Mouse (Mus musculus) megakaryocyte, embryonic 14.5 days (primary cell): ENCODE data around the gene Fcrl5. TPM values are rescaled to one million over a fixed set of nuclear protein-coding genes. Genes with fewer than 3 reads are reported as not detected.
A peak's percentile ranks its signal among the peaks of the same experiment; 100 is the strongest.

Source experiments
- H3K27me3 ChIP-seq: replicated peaks from 2 replicates; pipeline ENCODE3; 2012; ENCODE audit warnings: inconsistent platforms
- H3K36me3 ChIP-seq: replicated peaks from 2 replicates; pipeline ENCODE3; 2012; ENCODE audit warnings: low read length, inconsistent platforms, mixed read lengths
- H3K4me1 ChIP-seq: 2 replicates; pipeline ENCODE4 v1.6.1; 2012; ENCODE audit warnings: inconsistent platforms
- H3K4me3 ChIP-seq: replicated peaks from 2 replicates; pipeline ENCODE3; 2012; ENCODE audit warnings: moderate library complexity, mild to moderate bottlenecking, inconsistent platforms
- H3K9me3 ChIP-seq: 2 replicates; pipeline ENCODE4 v1.6.1; 2012; ENCODE audit warnings: inconsistent platforms
- FLI1 ChIP-seq: IDR thresholded peaks from 2 replicates; pipeline ENCODE4 v1.6.1; 2012; ENCODE audit warnings: low read length, inconsistent platforms, mixed read lengths
- GATA1 ChIP-seq: IDR thresholded peaks from 3 replicates; pipeline ENCODE4 v1.6.1; 2012; ENCODE audit warnings: mixed read lengths, low read length, inconsistent platforms, borderline replicate concordance
- polyA plus RNA-seq: library from polyadenylated mRNA; stranded (reverse); fragments of >175 nt; gene quantifications from 2 replicates; pipeline ENCODE4 v1.2.3, GENCODE M21; 2012; ENCODE audit warnings: low replicate concordance; ENCODE audit not compliant: insufficient read depth

Gene Fcrl5
- not detected in 2 replicates for polyA plus RNA-seq

DNA sequence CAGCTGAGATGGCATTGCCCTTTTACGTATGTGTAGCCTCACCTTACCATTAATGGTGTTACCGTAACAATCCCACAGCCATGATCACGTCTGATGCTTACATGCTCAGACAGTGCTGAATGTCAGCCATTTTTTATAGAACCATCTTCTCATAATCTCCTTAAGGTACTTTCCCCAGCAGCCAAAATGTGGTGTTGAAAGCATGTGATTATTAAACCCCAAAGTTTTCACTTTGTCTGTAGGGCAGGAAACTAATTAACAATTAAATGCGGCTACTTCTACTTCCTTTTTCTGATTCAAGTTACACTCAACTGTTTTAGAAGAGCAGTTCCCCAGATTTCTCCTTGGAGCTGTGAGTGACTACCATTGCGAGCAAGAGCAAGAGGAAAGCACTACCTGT lies at the start of gene Fcrl5:
Gene Fcrl5, plus strand, starts transcription at position 295 of the 400 bp plus-strand sequence.
- TF ChIP-seq GATA1 (no peak), FLI1 (no peak)
- Histone ChIP-seq H3K4me1 (no peaks in the 10 kb centered on the region), H3K9me3 (no peaks in the 10 kb centered on the region), H3K36me3 (no peaks in the 10 kb centered on the region), H3K27me3 (peaks cover 7% of the 10 kb centered on the region), H3K4me3 (no peak within 1 kb of the TSS)

DNA sequence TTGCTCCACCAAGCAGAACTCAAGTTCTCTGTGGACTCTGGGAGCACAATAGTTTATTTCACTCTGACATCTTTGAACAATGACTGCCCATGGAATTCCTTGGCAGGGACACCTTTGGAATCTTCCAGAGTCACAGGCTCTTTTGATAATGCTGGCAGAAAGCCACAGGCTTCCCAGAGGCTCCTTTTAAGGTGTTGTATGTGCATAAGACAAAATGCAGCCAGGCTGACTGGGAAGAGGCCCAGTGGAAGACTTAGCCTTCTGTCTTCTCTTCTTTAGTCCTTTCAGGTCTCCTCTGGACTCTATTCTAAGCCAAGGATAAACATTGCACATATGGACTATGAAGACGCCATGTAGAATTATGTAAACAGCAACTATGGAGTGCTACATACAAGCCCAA lies 44.6 kb upstream of the Fcrl5 start:
- no peaks in the 10 kb centered on the region for H3K27me3 ChIP-seq
- no peaks in the 10 kb centered on the region for H3K36me3 ChIP-seq
- no peak for TF ChIP-seq FLI1
- no peak for TF ChIP-seq GATA1
- H3K4me1 ChIP-seq = no peaks in the 10 kb centered on the region
- no peaks in the 10 kb centered on the region for H3K9me3 ChIP-seq
- no peak overlapping the region for H3K4me3 ChIP-seq

DNA sequence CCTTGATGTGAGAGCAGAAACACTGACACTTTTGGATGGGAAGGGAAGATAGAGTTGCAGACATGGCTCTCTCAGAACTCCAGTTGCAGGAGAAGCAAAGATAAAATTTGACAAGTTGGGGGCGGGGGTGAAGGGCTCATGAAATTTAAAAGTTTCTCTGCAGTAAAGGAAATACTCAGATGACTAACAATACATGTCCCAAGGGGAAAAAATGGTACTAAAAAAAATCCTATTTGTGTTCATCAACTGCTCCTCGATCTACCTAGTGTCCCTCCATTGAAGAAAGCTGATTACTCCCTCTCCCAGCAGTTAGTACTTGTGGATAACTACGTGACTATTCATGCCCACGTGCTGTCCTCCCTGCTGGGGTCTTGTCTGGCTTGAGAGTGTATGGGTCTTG lies 36.8 kb upstream of the Fcrl5 start:
- TF ChIP-seq GATA1 = no peak
- TF ChIP-seq FLI1 = no peak
- Histone ChIP-seq H3K4me1 (peaks cover 4% of the 10 kb centered on the region; the same call in 1 of the 2 replicates), H3K36me3 (no peaks in the 10 kb centered on the region), H3K9me3 (no peaks in the 10 kb centered on the region), H3K27me3 (peaks cover 4% of the 10 kb centered on the region), H3K4me3 (no peak overlapping the region)

DNA sequence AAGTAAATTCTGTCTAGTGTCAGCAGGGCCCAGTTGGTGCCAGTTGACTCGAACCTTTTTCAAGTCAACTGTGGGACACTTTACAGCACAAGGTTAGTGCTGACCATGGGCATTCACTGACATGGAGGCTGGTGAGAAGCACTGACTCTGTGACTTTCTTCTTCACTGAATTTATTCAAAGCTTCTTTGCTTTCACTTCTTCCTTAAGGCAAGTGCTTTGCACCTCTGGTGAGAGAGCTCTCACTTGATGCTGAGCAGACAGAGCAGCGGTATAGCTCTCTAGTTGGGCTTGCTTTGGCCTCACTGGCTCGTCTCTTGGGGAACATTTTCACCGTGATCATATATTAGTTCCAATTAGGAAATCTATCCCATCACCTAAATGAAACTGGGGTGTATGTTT lies 35.7 kb upstream of the Fcrl5 start:
- TF ChIP-seq GATA1 (no peak), FLI1 (no peak)
- Histone ChIP-seq H3K9me3 (no peaks in the 10 kb centered on the region), H3K27me3 (peaks cover 4% of the 10 kb centered on the region), H3K36me3 (no peaks in the 10 kb centered on the region), H3K4me1 (peaks cover 4% of the 10 kb centered on the region; the same call in 1 of the 2 replicates), H3K4me3 (no peak overlapping the region)

DNA sequence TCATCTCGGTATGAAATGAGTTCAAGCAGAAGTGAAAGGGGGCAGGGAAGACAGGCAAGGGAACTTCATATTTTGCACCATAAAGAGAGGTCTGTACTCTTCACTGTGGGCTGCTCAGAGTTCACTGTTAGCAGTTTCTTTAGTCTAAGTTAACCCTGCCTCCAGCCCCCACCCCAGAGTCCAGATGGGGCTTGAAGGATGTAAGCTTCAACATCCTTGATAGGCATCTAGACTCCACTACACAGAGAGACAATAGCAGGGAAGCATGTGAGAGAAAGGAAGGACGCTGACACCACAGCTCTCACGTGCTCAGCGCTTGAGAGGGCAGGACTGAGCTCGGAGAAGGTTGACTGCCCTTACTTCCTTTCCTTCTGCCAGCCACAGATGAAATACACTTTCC lies 34.3 kb upstream of the Fcrl5 start:
- no peaks in the 10 kb centered on the region for H3K36me3 ChIP-seq
- no peaks in the 10 kb centered on the region for H3K9me3 ChIP-seq
- TF ChIP-seq FLI1 = no peak
- TF ChIP-seq GATA1 = no peak
- H3K27me3 ChIP-seq = peaks cover 4% of the 10 kb centered on the region
- peaks cover 4% of the 10 kb centered on the region; the same call in 1 of the 2 replicates for H3K4me1 ChIP-seq
- peak overlapping the region; percentile 78 for H3K4me3 ChIP-seq

DNA sequence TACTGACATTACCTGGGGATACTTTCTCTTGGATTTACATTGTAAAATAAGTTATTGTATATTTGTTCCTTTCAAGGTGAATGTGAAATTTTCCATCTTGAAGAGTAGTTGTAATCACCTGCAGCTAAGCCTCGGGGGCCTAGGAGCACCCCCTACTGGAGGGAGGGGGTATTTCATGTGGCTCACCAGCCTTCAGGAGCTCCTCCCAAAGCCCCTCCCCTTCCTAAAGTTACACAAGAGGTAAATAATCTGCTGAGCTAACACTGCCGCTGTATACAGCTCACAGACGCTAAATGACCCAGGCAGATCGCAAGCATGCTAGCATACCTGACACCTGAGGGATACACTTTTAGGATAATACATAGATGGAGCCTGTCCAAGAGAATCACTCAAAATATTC lies 27.4 kb upstream of the Fcrl5 start:
- no peak for TF ChIP-seq GATA1
- no peak for TF ChIP-seq FLI1

DNA sequence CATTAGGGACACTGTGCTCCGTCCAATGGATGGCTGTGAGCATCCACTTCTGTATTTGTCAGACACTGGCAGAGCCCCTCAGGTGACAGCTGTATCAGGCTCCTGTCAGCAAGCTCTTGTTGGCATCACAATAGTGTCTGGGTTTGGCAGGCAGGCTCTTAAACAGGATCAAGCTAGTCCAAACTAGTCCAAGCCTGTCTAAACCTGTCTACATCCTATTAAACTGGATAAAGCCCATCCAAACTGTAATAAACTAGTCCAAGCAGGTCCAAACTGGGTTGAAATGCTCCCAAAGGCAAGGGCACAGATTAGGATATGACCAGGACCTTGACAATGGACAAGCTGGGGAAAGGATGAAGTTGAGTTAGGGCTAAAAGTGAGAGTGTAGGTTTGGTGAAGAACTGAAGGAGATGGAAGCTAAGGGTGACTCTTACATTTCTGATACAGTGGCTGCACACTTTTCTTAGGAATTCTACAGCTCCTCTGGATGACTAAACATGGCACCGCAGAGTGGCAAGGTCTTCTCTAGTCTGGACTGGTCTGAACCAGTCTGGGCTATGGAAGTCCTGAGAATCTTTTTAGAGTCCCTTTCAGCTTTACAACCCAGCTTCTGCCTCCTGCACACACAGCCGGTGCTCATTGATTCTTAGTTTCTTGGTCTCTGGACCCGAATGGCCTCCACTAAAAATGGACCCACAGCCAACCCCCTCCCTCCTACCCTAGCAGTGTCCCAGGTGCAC lies 26.2 kb upstream of the Fcrl5 start:
- Histone ChIP-seq H3K9me3 (no peaks in the 10 kb centered on the region), H3K36me3 (no peaks in the 10 kb centered on the region), H3K4me3 (no peak overlapping the region), H3K4me1 (peaks cover 3% of the 10 kb centered on the region; the same call in 1 of the 2 replicates), H3K27me3 (peaks cover 3% of the 10 kb centered on the region)
- TF ChIP-seq GATA1 (no peak), FLI1 (no peak)

More for the DNA sequence above, 27.4 kb upstream of the Fcrl5 start:
- peaks cover 3% of the 10 kb centered on the region; the same call in 1 of the 2 replicates for H3K4me1 ChIP-seq
- peaks cover 3% of the 10 kb centered on the region for H3K27me3 ChIP-seq
- peak overlapping the region; percentile 33 for H3K4me3 ChIP-seq
- H3K36me3 ChIP-seq = no peaks in the 10 kb centered on the region
- H3K9me3 ChIP-seq = no peaks in the 10 kb centered on the region

DNA sequence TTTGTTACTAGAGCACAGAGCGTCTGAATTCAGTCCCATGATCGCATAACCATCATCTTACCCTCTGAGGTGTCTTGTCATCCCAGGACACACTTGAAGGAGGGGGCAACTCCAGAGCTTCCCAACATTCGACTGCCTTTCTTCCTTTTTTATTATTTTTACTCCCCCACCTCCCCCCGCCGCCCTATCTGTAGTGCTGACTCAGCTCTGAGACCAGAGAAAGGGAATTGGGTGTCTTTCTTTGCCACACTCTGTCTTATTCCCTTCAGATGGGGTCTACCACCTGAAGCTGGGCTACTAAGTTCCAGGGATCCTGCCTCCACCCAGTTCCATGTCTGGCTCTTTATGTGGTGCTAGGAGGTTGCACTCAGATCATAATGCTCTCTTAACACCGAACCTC lies 25.0 kb upstream of the Fcrl5 start:
- Histone ChIP-seq H3K27me3 (peaks cover 3% of the 10 kb centered on the region), H3K9me3 (no peaks in the 10 kb centered on the region), H3K4me1 (peaks cover 3% of the 10 kb centered on the region; the same call in 1 of the 2 replicates), H3K36me3 (no peaks in the 10 kb centered on the region), H3K4me3 (no peak overlapping the region)
- TF ChIP-seq FLI1 = no peak
- TF ChIP-seq GATA1 = no peak

DNA sequence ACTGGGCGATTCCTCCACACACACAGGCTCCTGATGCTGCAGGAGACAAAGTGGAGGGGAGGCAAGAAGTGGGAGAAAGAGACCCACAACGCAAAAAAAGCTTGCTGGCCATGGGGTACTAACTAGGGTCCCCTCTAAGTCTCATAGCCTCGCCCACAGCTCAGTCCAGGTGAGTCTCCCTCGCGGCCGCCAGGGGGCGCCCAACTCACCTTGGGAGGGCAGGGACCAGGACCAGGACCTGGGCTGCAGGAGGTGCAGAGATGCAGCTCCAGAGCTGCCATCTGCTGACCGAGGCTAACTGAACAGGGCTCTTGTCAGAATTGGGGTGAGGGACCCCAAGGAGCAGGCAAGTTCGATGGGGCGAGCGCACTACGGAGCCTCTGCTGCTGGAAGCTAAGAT lies 24.4 kb upstream of the Fcrl5 start:
- Histone ChIP-seq H3K4me3 (no peak overlapping the region), H3K27me3 (peaks cover 3% of the 10 kb centered on the region), H3K9me3 (no peaks in the 10 kb centered on the region), H3K4me1 (peaks cover 3% of the 10 kb centered on the region; the same call in 1 of the 2 replicates), H3K36me3 (no peaks in the 10 kb centered on the region)
- no peak for TF ChIP-seq FLI1
- no peak for TF ChIP-seq GATA1

DNA sequence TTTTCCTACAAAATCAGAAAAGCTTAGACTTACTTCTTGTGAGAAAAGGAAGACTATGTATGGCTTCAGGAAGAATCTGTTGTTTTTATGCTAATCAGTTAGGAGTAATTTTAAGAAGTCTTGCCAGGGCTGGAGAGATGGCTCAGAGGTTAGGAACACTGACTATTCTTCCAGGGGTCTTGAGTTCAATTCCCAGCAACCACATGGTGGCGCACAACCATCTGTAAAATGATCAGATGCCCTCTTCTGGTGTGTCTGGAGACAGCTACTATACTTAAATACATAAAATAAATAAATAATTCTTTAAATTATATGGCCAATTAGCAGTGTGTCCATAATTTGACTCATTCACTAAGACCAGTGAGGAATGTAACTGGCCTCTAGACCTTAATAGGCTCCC lies 14.9 kb upstream of the Fcrl5 start:
- Histone ChIP-seq H3K4me3 (no peak overlapping the region), H3K4me1 (no peaks in the 10 kb centered on the region; the same call in 1 of the 2 replicates), H3K36me3 (no peaks in the 10 kb centered on the region), H3K9me3 (no peaks in the 10 kb centered on the region), H3K27me3 (peaks cover 2% of the 10 kb centered on the region)
- no peak for TF ChIP-seq GATA1
- TF ChIP-seq FLI1 = no peak
